Mouse (Mus musculus): ENCODE results near the gene Sash3.
A peak's percentile ranks its signal among the peaks of the same experiment; 100 is the strongest.

Gene Sash3

DNA sequence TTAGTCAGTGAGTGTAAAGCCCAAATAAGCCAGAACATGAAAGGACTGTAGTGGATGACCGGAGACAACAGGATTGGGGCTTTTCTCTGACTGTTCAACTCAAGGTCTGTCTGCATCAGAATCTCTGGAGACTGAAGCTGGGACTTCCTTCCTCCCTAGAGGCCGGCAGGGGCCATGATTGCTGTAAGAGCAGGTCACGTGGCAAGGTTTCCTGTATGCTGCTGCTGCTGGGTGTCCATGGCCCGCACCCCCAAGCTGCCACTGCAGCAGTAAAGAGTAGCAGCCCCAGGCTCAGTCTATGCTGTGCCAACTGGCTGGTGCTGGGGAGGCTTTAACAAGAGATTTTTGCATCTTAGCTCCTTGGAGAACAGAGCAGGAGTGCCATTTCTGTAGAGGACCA, at the start of gene Sash3:
TSS of gene Sash3 (plus strand) at position 175 of the 400 bp plus-strand sequence.
- DNase-seq (ENCODE audit: low spot score), result no peak

- no peak for DNase-seq (ENCODE audit: low spot score)
Observed at GRCm38 (mm10) chrX:48096580-48096979, 49.7 kb upstream of the Sash3 start.

DNA sequence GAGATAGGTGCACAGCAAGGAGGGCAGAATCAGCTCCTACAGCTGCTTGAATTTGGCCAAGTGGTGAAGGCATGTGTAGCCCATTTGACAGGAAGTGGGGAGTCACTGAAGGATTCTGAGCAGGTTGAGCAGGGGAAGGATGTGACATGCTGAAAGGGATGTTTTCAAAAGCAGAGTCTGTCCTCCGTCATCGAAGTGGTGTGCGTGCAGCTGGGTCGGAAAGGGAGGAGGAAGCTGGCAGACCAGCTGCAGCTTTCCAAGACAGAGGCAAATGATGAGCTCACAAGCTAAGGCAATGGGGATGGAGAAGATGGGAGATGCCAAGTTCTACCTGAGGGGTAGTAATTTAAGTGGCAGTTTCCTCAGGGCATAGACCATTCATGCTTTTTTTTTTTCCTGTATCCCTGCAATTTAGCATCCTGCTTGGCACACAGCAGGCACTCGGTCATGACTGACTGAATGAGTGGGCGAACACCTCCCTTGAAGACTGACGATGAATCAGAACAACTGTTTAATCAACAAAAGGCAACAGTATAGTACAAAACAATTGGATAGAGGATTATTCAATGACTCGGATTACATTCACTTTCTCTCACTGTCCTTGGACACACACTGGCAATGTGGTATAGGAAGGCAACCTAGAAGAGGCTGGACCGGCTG, 47.6 kb upstream of the Sash3 start:
- DNase-seq (ENCODE audit: low spot score), result no peak

GRCm38 (mm10) chrX:48099871-48100270, 46.4 kb upstream of the Sash3 start:
- no peak for DNase-seq (ENCODE audit: low spot score)

GRCm38 (mm10) chrX:48103256-48103655, 43.0 kb upstream of the Sash3 start:
- DNase-seq (ENCODE audit: low spot score), result no peak

DNA sequence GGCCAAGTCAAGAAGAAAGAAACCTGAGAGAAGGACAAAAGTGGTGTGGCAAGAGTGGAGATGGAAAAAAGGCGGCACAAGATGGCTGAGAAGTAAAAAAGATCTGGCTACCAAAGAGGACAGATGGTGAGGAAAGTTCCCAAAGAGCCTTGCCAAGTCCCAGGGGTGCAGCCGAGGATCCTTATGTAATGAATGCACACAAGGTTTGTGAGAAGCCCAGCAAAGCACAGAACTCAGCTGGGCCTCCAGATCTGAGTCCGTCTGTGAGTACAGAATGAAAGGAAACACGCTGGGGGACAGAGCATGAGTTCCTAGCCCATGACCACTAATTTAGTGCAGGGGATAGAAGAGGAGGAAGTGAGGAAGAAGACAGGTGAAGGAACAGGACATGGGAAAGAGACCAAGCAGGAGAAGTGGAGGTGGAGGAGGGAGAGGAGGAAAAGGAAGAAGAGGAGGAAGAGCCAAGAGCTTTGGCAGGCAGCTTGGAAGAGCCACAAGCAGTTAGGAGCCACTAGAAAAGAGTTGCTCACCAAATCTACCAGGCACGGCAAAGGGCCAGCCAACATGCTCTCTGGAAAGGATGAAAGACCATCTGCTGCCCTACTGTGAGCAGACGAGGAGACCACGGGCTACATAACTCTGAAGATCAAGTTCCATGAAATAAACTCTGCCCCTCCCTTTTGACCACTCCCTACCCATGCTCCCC, 41.3 kb upstream of the Sash3 start:
- peak; percentile 25 for DNase-seq (ENCODE audit: low spot score)

- no peak for DNase-seq (ENCODE audit: low spot score)
Observed at GRCm38 (mm10) chrX:48106226-48106625, 40.0 kb upstream of the Sash3 start.

GRCm38 (mm10) chrX:48108394-48109315, 37.6 kb upstream of the Sash3 start, which contains the start of gene Xpnpep2:
TSS of gene Xpnpep2 (plus strand) at chrX:48108725.
- no peak for DNase-seq (ENCODE audit: low spot score)

DNA sequence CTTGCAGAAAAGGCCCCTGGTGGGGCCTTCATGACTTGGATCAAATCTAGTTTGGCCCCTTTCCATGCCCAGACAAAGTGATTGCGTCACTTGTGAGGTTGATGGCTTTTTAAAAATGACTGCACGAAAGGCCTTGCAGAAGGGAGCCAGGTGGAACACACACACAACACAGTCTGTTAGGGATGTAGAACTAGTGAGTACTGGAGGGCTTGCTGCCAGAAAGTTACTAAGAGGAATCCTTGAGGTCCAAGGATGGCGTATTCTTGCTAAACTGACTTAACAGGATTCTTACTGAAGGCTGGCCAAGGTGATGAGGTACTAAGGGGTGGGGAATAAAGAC, 37.0 kb upstream of the Sash3 start:
- DNase-seq (ENCODE audit: low spot score), result no peak

- DNase-seq (ENCODE audit: low spot score), result no peak
Observed at GRCm38 (mm10) chrX:48119294-48119693, 26.9 kb upstream of the Sash3 start.

- DNase-seq (ENCODE audit: low spot score), result peak; percentile 53
Observed at GRCm38 (mm10) chrX:48124132-48125071, 21.8 kb upstream of the Sash3 start.

DNA sequence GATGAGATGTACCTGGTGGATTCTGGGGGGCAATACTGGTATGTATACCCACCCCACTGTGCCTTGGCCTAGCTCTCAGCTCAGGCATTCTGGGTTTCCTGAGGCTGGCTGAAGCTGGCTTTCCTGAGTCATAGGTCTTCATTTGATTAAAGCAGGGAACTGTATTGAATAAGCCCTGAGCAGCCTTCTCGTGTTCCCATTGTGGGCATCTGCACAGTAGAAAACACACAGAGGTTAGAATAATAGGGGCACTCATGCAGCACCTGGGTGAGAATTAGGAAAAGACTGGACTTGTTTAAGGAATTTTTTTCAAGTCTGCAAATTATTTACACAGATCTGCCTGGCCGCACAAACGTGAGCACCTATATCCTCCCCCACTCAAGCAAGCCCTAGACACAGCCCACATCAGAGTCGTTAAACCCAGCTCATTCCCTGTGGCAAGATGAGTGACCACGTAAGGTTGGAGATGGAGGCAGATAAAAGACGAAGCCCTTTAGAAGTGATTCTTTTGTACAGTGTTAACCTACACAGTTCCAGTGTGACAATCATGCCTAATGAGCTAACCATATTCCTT, 19.2 kb upstream of the Sash3 start:
- DNase-seq (ENCODE audit: low spot score), result no peak

DNA sequence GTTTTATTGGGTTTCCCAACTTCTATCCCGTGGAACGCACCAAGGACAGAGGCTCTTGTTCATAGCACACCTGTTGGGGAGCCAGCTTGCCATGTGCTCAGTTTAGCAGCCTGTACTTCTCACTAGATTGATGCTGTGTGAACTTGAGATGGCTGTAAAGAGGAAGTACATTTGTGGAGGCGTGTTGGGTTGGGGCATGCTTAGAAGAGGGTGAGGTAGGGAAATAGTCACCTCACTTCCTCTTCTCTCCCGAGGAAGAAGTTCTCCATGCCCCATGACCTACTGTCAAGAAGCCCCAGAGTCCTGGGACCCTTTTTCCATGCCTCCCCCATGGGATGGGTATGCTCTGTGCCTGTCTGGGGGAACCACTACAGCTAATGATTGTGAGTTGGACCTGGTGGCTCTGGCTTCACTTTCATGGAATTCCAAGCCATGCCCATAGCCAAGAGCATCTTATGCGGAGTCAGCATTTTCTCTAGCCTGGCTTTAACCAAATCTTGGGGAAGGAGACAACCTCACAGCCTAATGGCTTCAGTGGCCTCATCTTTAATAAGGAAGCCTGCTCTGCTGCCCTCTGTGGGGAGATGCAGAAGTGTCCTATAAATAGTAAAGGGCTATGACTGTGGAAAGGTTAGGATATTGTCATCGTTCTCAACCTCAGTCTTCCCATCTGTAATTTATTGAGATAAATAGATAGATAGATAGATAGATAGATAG, 18.6 kb upstream of the Sash3 start:
- DNase-seq (ENCODE audit: low spot score), result no peak

- DNase-seq (ENCODE audit: low spot score), result no peak
Observed at GRCm38 (mm10) chrX:48129167-48129566, 17.1 kb upstream of the Sash3 start.

GRCm38 (mm10) chrX:48136935-48137334, 9.3 kb upstream of the Sash3 start:
- no peak for DNase-seq (ENCODE audit: low spot score)

- no peak for DNase-seq (ENCODE audit: low spot score)
Observed at GRCm38 (mm10) chrX:48138011-48138410, 8.2 kb upstream of the Sash3 start.

GRCm38 (mm10) chrX:48138539-48139275, 7.5 kb upstream of the Sash3 start:
- DNase-seq (ENCODE audit: low spot score), result no peak

DNA sequence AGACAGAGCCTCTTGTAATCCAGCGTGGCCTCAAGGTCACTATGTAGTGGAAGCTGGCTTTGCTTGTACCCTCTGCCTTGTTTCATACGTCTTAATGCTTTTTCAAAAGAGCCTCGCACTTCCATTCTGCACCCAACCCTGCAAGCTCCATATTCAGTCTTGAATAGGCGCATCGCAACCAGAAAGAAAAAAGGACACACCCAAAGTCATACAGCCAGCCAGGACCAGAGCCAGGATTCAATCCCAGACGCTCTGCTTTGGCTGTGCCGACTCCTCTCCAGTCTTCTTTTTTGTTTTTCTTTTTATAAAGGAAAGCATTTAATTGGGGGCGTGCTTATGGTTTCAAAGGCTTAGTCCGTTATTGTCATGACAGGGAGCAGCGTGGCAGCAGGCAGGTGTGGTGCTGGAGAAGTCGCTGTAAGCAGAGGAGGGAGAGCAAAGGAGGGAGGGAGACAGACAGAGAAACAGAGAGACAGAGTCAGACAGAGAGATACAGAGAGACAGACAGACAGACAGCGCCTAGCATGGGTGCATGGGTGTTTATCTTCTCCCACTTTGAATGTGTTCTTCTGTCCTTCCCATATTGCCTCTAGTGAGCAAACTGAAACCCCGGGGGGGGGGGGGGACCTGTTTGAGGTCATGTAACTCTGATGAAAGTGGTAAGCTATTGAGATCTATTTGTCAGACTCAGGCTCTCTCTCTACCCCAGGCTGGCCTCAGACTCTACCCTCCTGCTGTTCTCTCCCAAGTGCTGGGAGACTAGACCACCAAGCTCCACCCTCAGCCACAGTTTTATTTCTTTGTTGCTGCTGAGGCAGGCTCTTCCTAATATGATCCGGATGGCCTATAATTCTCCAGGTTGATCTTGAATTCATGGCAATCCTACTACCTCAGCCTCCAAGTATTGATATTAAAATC, 6.6 kb upstream of the Sash3 start:
- no peak for DNase-seq (ENCODE audit: low spot score)

Data from layer of hippocampus, adult 11-12 months (tissue).